25 mouse cellular contexts compared by ENCODE assay signal in genomic region chr5:41409070-41409668, GRCm38 (mm10).
"Had no signal": no experiment of that assay in that cellular context is flagged by ENCODE, and none has a peak within 500 bp of the region (broad histone marks: within the 10 kb centered on the region; RNA-seq: fewer than 3 reads in every experiment).

No protein-coding gene starts in this region.

- DNase-seq: gastrocnemius, postnatal 14 days; gastrocnemius, postnatal 36 days; heart, adult 18-20 months; heart, postnatal 14 days; heart, postnatal 36 days; kidney, adult 11 months; kidney, postnatal 10 days; kidney, postnatal 36 days; layer of hippocampus, adult 9-11 months; layer of hippocampus, postnatal 36 days; left cerebral cortex, postnatal 4 days; liver; liver, embryonic 13.5 days; liver, postnatal 0 days; lung, adult 2 months had no signal

- H3K27ac ChIP-seq: heart, embryonic 13.5 days; heart, embryonic 15.5 days; hindbrain, embryonic 13.5 days; hindbrain, embryonic 15.5 days; hindbrain, postnatal 0 days; limb, embryonic 12.5 days; liver, embryonic 13.5 days; liver, embryonic 15.5 days had no signal

- H3K9me3 ChIP-seq: heart, embryonic 13.5 days; heart, embryonic 15.5 days; hindbrain, embryonic 13.5 days; hindbrain, embryonic 15.5 days; limb, embryonic 12.5 days; liver, embryonic 13.5 days; liver, embryonic 15.5 days had no signal

- H3K4me1 ChIP-seq: heart, embryonic 13.5 days; heart, embryonic 15.5 days; hindbrain, embryonic 13.5 days; hindbrain, embryonic 15.5 days; liver, embryonic 13.5 days; liver, embryonic 15.5 days had no signal

- H3K36me3 ChIP-seq: heart, embryonic 13.5 days; heart, embryonic 15.5 days; hindbrain, embryonic 13.5 days; hindbrain, embryonic 15.5 days; limb, embryonic 12.5 days; liver, embryonic 13.5 days; liver, embryonic 15.5 days had no signal

- H3K9ac ChIP-seq: heart, embryonic 13.5 days; heart, embryonic 15.5 days; hindbrain, embryonic 13.5 days; hindbrain, embryonic 15.5 days; limb, embryonic 12.5 days; liver, embryonic 13.5 days; liver, embryonic 15.5 days; liver, postnatal 0 days had no signal

- H3K4me2 ChIP-seq: heart, embryonic 11.5 days; heart, embryonic 13.5 days; heart, embryonic 15.5 days; hindbrain, embryonic 13.5 days; hindbrain, embryonic 15.5 days; limb, embryonic 12.5 days; liver, embryonic 11.5 days; liver, embryonic 13.5 days; liver, embryonic 15.5 days had no signal

- H3K27me3 ChIP-seq: heart, embryonic 13.5 days; heart, embryonic 15.5 days; hindbrain, embryonic 13.5 days; hindbrain, embryonic 15.5 days; liver, embryonic 13.5 days; liver, embryonic 15.5 days had no signal

- ATAC-seq: hindbrain, postnatal 0 days; intestine, embryonic 16.5 days; liver, postnatal 0 days had no signal

- H3K4me3 ChIP-seq: heart, embryonic 13.5 days; heart, embryonic 15.5 days; hindbrain, embryonic 13.5 days; hindbrain, embryonic 15.5 days; limb, embryonic 12.5 days; liver, embryonic 13.5 days; liver, embryonic 15.5 days had no signal
